Mouse (Mus musculus) gastrocnemius, adult 2 months (tissue): ENCODE measurements around the gene Mnt. TPM values are rescaled to one million over a fixed set of nuclear protein-coding genes. Genes with fewer than 3 reads are reported as not detected.
A peak's percentile ranks its signal among the peaks of the same experiment; 100 is the strongest.

Experiments used
- DNase-seq: peaks from one replicate; pipeline ENCODE4 v3.0.0; 2022
- H3K27ac ChIP-seq: fragments of 200-600 bp; 2 replicates; pipeline ENCODE4 v1.8.1; 2022; ENCODE audit warnings: mild to moderate bottlenecking
- H3K4me3 ChIP-seq: fragments of 200-600 bp; 2 replicates; pipeline ENCODE4 v1.8.1; 2022; ENCODE audit warnings: mild to moderate bottlenecking, moderate library complexity
- CTCF ChIP-seq: fragments of 200-600 bp; IDR thresholded peaks from 2 replicates; pipeline ENCODE4 v1.8.1; 2022; ENCODE audit warnings: antibody characterized with exemption, mild to moderate bottlenecking, moderate library complexity
- intact Hi-C: fragments of 180-260 bp; cut with DNase I; formaldehyde crosslinking; loops from one replicate; pipeline ENCODE4 v1.15.1; 2025
- total RNA-seq, 2 experiments: library from RNA; stranded (reverse); gene quantifications; 2 replicates each; pipeline ENCODE4 v1.2.3; 2021

Mnt gene
- total RNA-seq, 2 experiments from 2014 or later, result 6.1 to 11.6 TPM

DNA sequence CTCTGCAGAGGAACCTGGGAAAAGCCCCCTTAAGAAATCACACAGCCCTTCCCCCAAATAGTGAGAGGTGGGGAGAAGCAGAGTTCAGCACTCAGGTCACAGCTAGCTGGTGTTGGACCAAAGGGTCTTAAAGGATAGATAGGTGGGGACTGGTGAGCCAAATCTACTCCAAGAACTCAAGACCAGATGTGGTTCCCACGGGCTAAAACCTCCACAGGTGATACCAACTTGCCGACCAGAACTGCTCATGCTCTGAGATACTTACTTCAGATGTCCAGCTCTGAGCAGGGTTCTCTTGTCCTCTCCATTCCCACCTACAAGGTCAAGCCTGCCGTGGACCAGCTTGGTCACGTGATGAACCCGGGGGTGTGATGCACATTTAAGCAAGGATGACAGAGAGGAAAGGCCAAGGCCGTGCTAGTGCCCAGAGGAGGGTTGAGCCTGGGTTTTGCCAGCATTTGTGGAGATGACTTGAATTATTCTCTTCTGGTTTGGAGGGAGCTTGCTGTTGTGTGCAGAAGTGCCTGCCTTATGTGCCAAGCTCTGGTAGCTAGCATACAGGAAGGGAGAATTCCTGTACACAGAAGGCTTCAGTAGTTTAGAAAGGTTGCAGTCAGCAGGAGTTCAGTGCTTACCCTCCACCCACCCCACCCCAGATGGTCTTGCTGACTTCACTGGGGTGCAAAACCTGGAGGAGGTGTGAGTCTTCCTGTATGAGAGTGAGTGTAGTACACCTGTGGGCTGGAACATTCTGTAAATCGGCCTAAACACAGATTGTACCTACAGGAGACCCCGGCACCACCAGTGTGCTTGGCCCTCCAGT, 3.0 kb downstream of the Mnt start:
- no peak for TF ChIP-seq CTCF
- DNase-seq, result no peak
- Histone ChIP-seq H3K27ac (peak overlapping the region; percentile 99), H3K4me3 (peak overlapping the region; percentile 11; the same call in 1 of the 2 replicates)
- intact Hi-C loops, result loop anchor here (5.0 kb wide), 1 partner anchor 181 kb away; no protein-coding TSS in a partner anchor

DNA sequence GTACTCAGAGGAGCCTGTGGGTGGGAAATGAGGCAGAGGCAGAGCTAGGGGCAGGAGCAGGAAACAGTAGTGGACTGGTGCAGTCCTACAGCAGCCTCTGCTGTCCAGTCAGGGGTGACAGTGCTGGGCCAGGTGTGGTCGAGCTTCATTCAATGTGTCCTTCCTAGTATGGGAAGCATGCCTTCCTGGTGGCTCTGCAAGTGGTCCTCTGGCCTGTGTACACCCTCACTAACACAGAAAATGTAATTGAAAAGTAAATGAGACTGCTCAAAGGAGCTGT, 3.6 kb downstream of the Mnt start:
- intact Hi-C loops, result loop anchor here (5.0 kb wide), 1 partner anchor 182 kb away; no protein-coding TSS in a partner anchor
- H3K27ac ChIP-seq, result peak overlapping the region; percentile 99
- no peak for DNase-seq
- TF ChIP-seq CTCF, result no peak
- H3K4me3 ChIP-seq, result no peak overlapping the region; the same call in 1 of the 2 replicates

DNA sequence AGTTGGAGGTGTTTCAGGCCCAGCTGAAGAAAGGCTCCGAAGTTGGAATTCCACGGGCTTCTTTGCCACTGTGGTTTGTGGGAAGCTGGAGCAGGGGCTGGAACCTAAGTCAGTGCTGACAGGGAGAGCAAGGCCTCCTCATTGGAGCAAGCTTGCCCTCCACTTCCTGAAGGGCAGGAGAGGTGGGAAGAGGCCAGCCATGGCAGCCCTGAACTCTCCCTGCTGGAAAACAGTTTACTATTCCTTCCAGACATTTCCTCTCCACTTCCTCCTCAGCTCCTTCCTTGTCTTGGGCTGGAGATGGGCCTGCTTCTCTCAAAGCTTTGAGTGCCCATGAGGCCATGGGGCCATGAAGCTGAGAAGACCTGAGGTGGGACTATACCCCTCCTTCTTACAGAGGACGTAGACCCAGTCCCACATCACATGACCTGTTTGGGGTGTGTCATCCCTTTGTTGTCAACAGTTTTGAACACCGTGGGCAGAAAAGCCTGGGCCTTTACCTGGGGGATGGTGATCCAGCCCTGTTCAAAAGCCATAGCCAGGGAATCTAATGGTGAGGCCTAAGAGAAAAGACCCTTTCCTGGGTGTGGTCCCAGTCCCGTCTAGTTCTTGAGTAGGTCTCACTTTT, 4.0 kb downstream of the Mnt start:
- H3K4me3 ChIP-seq, result no peak overlapping the region
- intact Hi-C loops, result loop anchor here (5.0 kb wide), 1 partner anchor 182 kb away; no protein-coding TSS in a partner anchor
- DNase-seq, result no peak
- TF ChIP-seq CTCF, result no peak
- H3K27ac ChIP-seq, result peak overlapping the region; percentile 99

DNA sequence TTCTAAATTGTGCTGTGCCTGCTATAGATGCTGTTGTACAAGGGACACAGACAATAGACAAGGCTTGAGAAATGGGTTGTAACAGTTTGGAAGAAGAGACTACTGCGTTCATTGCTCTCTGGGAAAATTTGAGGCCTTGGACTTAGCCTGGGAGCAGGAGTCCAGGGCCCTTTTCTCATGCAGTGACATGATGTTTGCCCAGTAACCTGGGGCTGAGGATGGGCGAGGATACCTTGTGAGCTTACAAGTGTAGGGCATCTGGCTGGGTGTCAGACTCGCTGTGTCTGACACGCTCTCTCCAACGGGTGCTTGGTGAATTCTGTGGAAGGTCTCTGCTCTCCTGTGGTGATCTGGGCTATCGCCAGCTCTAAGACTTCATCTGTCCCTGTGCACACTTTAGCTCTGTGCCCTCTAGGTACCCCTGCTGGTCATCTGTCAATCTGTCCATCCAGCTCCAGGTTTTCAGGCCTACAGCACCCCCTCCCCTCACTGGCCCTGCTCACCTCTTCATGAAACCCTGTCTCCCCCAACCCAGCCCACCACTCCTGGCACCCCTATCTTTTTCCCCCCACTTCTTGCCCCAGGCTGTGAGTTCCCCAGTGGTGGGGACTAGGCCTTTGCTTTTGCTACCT, 5.0 kb downstream of the Mnt start:
- no peak for DNase-seq
- intact Hi-C loops, result no loop called here
- peak overlapping the region; percentile 99 for H3K27ac ChIP-seq
- no peak for TF ChIP-seq CTCF
- no peak overlapping the region for H3K4me3 ChIP-seq

DNA sequence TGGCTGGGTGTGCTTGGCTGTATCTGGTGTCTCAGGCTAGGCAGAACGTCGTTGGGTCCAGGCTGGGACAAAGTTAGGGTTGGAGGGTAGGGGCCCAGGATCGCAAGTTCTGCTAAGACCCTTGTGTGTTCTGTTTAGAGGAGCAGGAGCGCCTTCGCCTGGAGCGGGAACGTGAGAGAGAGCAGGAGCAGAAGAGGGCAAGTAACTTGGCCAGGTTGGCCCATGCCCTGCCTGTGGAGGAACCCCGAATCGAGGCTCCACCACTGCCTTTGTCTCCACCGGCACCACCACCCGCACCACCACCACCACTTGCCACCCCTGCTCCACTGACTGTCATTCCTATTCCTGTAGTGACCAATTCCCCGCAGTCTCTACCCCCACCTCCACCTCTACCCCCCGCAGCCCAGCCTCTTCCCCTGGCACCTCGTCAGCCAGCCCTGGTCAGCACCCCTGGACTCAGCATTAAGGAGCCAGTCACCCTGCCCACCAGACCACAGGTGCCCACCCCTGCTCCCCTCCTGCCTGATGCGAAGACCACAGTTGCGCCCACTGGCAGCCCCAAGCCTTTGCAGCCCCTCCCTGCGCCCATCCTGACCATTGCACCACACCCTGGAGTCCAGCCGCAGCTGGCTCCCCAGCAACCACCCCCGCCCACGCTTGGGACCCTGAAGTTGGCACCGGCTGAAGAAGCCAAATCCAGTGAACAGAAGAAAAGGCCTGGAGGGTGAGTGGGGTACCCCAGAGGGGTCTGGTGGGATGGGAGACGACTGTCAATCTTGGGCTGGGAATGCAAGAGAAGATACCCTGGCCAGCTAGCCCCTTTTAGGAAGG, 5.7 kb downstream of the Mnt start:
- intact Hi-C loops, result no loop called here
- no peak for DNase-seq
- Histone ChIP-seq H3K27ac (peak overlapping the region; percentile 99), H3K4me3 (no peak overlapping the region)
- TF ChIP-seq CTCF, result no peak

DNA sequence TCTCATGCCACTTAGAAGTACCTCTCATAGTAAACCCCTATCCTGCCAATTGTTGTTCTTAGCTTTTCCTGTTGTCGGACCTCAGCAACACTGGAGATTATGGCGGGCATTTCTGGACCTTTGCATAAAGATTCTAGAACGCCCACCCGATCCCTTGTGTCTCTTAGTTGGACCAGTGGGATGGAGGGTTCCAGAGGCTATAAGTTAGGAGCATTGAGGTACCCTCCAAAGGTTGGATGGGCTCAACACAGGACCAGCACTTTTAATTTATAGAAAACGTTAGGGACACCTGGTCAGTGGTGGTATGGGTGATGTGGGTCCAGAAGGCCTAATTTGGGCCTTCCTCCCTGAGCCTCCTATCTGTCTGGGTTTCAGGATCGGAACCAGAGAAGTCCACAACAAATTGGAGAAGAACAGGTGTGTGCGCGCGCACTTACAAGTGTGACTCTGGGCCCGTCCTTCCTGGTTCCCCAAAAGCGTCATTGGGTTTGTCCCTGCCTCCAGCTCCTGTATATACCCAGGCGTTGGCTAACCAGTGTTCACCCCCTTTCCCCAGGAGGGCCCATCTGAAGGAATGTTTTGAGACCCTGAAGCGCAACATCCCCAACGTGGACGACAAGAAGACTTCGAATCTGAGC, 6.5 kb downstream of the Mnt start:
- peak overlapping the region; percentile 76 for H3K4me3 ChIP-seq
- no peak for TF ChIP-seq CTCF
- peak overlapping the region; percentile 99 for H3K27ac ChIP-seq
- DNase-seq, result no peak
- intact Hi-C loops, result no loop called here

DNA sequence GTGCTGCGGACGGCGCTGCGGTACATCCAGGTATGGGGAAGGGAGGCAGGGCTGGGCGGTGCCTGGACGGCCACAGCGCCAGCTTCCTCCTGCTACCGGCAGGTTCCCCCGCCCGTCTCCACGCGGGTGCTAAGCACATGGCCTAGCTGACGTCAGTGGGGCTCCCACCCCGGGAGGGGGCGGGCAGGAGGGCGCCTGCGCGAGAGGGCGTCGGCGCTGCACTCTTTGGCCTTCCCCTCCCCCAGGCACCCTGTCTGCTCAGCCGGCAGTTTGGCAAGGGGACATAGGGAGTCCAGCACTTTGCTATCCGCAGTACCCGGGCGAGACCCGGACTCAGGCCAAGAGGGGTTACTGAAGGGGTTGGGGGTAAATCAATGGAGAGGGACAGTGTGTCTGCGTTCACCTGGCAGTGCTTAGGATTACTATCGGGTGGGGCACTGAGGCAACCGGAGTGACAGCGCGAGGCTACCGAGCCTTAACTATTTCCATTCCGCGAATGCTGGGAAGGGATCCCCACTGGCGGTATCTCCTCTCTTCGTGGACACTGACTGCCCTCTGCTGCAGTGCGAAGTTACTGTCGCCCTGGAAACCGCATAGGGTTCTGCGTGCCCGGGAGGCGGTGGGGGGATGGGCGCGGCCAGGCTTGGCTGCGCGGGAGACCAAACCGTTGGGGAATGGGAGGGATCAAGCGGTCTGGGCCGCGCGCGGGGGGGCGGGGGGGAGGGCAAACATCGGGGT, 7.1 kb downstream of the Mnt start:
- TF ChIP-seq CTCF, result peak; percentile 1; the same call in 1 of the 2 replicates
- peak overlapping the region; percentile 76 for H3K4me3 ChIP-seq
- peak; percentile 98 for DNase-seq
- intact Hi-C loops, result loop anchor here (1.0 kb wide), 1 partner anchor 8 kb away; the partner anchor contains the start of gene Mnt
- H3K27ac ChIP-seq, result peak overlapping the region; percentile 99

DNA sequence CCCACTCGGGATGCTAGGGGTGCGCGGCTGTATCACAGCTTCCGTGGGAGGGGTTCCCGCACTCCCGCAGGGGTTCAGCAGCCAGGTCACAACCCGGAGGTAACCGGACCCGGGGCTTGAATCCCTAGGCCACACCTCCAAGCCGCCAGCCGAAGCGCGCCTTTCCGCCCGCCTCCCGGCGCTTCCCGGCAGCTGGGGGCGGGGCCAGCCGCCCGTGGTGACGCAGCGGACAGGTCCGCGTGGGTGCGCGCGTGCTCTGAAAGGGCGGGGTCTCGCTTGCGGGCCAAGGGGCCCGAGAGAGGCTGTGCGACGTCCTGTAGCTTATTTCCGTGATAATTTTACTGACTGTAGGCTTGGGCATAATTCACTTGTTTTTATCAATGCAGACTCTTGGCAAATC, 7.7 kb downstream of the Mnt start:
- TF ChIP-seq CTCF, result no peak
- DNase-seq, result peak; percentile 98
- intact Hi-C loops, result loop anchor here (1.0 kb wide), 1 partner anchor 8 kb away; the partner anchor contains the start of gene Mnt
- Histone ChIP-seq H3K4me3 (peak overlapping the region; percentile 76), H3K27ac (peak overlapping the region; percentile 99)

DNA sequence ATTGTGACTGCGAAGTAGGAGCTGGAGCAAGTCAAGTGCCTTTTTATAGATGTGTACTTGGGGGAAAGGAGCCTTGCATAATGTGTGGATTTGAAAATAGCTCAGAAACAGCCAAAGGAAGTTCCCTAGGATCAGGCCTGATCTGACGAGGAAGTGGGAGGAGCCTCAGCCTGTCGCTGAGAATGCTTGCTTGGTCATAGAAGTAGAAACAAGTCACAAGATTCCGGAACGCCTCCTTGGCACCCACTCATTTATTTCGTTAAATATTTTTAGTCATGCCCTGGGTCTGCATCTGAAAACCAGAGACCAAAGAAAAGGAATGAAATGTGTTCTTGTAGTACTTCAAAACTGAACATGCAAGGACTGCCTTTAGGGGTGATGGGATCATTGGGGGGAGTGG, 8.3 kb downstream of the Mnt start:
- TF ChIP-seq CTCF, result no peak
- Histone ChIP-seq H3K4me3 (peak overlapping the region; percentile 76), H3K27ac (peak overlapping the region; percentile 99)
- DNase-seq, result peak; percentile 66
- intact Hi-C loops, result loop anchor here (1.0 kb wide), 1 partner anchor 9 kb away; the partner anchor contains the start of gene Mnt

DNA sequence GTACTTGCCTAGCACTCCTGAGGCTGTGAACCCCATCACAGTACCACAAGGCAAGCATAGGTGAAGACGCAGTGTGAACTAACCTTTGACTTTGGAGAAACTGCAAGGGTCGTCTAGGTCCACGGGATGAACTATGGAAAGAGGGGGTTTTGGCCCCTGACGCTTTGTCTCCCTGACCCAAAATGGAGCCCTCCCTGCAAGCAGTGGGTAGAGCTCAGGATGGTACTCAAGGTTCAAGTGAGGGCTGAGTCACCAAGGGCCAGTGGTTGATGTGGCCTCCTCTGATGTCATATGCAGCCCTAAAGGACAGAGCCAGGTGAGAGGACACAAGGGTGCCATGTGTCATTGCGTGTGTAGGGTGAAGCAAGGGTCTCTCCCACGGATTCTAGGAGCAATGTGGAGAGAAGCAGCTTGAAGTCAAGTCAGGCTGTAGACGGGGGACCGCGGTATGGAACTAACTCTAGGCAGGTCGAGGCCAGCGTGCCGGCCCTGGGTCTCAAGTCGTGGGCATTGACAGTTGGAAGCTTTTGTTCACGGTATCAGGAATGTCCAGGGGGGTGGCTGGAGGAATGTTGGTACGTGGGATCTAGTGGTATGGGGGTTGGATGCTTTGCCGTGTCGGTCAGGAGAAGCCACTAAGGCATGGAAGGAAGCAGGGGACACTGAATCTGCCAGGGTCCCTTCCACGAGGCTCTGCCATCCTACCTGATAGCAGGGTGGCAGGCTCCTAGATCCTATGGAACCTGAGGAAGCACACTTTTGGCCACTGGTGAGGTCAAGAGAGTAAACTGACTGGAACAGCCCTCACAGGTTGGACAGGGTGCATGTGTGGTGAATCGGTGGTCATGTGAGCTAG, 9.4 kb downstream of the Mnt start:
- intact Hi-C loops, result loop anchor here (10.0 kb wide), 1 partner anchor 115 kb away; the partner anchor contains the start of gene Pafah1b1
- H3K4me3 ChIP-seq, result no peak overlapping the region
- H3K27ac ChIP-seq, result peak overlapping the region; percentile 99
- no peak for DNase-seq
- TF ChIP-seq CTCF, result no peak
